Mouse (Mus musculus) gastrocnemius, postnatal 10 days (tissue): ENCODE measurements around the gene Ugt1a9. TPM values are rescaled to one million over a fixed set of nuclear protein-coding genes. Genes with fewer than 3 reads are reported as not detected.
"Not testable (repeated sequence)": the region's sequence is repeated elsewhere in the genome, so short reads cannot be mapped to it uniquely, and the experiment has no call there.

ENCODE experiments used
- DNase-seq: peaks from one replicate; pipeline ENCODE4 v3.0.0; 2021; ENCODE audit warnings: mixed read lengths
- total RNA-seq, 2 experiments: library from RNA; stranded (reverse); gene quantifications; 2 replicates each; pipeline ENCODE4 v1.2.3; 2021

Ugt1a9 gene
- total RNA-seq, 2 experiments from 2014 or later = not detected

DNA sequence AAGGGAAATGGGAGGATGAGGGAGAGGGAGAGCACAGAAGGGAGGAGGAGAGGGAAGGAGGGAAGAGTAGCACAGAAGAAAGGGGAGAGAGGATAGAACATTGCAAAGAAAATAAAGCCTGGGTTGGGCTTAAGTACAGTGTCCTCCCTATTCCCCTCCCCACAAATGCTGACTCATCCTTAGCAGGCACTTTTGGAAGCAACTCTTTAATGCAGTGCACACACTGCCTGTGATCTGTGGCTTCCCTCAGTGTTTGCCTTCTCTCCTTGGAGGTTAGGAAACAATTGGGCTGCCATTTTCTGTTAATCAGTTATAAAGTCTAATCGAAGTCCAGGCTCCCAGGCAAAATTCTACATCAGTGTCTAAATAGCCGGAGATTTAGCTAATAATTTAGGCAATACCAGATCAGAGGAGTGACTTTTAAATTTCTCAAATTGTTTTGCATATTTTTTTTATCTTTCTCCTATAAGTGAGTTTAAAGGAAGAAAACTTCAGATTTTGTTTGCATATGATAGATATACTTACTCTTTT, 38.5 kb downstream of the Ugt1a9 start:
- DNase-seq = not testable (repeated sequence)

DNA sequence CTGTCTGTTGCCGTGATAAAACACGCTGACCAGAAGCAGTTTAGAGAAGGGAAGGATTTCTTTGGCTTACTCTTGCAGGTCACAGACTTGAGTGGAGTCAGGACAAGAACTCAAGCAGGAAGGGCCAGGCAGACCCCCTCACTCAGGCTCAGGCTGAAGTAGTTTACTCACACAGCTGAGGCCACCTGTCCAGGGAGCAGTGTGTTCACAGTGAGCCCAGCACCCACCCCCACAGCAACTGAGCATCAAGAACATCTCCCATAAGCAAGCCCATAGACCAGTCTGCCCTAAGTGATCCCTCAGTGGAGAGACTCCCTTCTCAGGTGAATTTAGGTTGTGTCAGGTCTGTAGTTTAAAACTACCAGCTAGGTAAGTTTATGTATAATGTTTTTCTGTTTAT, 39.0 kb downstream of the Ugt1a9 start:
- not testable (repeated sequence) for DNase-seq

- not testable (repeated sequence) for DNase-seq
These were observed 42.2 kb downstream of the Ugt1a9 start for GRCm38 (mm10) chr1:88112769-88113168.

DNA sequence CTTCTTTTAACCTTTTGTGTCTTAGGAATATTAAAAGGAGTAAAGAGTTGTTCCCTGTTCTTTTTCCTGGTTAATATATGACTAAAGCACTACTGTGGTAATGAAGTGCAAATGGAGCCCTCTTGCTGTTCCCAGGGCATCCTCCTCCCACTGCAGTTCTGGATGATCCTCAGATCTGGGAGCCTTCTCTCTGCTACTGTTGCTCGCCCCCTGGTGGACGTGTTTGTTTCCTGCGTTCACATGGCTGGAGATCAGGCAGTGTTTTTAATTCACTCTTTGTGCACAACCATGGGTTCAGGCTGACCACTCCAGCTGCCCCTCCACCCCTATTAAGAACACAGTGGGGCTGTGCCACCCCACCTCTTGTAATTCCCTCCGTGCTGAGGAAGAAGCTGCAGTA, 50.0 kb downstream of the Ugt1a9 start:
- DNase-seq = not testable (repeated sequence)

DNA sequence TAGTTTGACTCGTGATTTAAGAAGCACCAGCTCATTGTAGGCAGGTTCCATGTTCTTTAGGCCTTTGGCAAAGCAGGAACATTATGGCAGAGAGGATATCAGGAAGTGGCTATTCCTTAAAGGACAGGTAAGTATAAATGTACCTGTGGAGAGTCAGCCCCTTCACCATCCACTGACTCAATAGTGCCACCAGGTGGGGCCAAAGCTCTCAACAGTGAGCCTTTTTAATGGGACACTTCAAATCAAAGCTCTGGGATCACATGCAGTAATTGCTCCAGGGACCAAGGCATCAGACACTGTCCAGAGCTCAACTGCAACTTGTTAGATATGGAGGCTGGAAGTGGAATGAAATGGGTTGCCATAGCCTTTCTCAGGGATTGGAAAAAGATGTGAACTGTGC, 50.9 kb downstream of the Ugt1a9 start:
- not testable (repeated sequence) for DNase-seq

GRCm38 (mm10) chr1:88125827-88126360, 55.3 kb downstream of the Ugt1a9 start:
- DNase-seq = not testable (repeated sequence)

- not testable (repeated sequence) for DNase-seq
These were observed 58.5 kb downstream of the Ugt1a9 start for GRCm38 (mm10) chr1:88129091-88129490.

DNA sequence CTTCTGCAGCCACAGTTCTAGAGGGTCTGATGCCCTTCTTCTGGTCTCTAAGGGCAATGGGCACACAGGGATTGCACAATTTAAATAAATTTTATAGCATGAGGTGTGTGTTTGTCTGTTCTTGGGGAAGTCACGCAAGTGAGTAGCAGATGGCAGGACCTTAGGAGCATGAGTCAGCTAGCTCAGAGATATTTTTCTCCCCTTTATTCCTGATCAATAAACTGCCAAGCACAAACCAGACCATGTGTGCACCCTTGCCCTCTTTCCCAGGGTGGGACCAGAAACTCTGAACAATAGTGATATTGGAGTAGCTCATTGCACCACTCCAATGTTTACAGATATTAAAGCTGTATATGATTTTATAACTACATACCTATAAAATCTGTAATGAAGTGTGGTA, 59.6 kb downstream of the Ugt1a9 start:
- DNase-seq = not testable (repeated sequence)

- DNase-seq = no peak
These were observed 63.4 kb downstream of the Ugt1a9 start for GRCm38 (mm10) chr1:88133908-88134456.

- not testable (repeated sequence) for DNase-seq
These were observed 63.9 kb downstream of the Ugt1a9 start, which contains the start of gene Ugt1a6a for GRCm38 (mm10) chr1:88134457-88135011. Gene Ugt1a6a, plus strand, starts transcription at chr1:88134809.

DNA sequence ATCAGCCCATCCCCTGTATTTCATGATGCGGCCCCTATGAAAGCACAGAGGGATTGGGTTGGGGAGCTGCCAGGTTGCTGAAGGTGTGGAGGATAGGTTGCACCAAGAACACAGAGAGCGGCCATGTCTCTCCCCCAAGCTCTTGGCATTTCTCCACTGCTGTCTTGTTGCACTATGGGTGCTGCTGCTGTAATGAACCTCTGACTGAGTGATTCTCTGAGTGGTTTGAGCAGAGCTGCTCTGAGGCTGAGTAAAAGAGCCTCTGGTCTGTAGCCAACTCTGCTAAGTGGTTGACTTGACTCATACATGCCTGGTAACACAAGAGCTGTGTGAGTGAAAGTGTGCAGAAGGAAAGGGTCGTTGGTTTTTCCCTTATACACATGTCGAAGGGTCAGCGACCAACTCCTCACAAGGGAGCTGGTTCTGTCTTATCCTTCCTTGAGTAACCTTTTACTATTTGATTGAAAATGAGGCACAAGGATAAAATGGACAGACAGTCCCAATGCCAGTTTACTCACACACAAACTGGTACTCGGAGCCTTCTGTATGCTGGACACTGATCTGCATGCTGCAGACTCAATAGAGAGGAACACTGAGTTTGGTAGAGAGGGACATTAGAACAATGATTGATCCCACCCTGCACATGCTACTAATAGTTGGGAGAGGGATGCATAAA, 64.8 kb downstream of the Ugt1a9 start:
- DNase-seq = not testable (repeated sequence)

GRCm38 (mm10) chr1:88136646-88137045, 66.0 kb downstream of the Ugt1a9 start:
- DNase-seq = no peak

DNA sequence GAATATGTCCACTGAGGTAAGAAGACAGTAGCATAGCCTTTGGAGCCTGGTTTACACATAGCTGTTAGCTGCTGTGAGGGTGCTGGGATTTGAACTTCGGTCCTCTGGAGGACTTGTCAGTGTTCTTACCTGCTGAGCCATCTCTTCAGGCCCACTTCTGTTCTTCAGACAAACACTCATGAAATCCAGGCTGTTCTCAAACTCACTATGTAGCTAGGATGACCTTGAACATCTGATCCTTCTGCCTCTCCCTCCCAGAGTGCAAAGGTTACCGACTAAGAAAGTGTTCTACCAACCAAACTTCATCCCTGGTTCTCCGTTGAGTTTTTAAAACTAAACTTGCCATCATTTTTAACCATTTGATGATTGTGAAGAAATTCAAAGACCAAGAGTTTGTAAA, 66.7 kb downstream of the Ugt1a9 start:
- DNase-seq = no peak

- no peak for DNase-seq
These were observed 67.5 kb downstream of the Ugt1a9 start for GRCm38 (mm10) chr1:88138145-88138544.

DNA sequence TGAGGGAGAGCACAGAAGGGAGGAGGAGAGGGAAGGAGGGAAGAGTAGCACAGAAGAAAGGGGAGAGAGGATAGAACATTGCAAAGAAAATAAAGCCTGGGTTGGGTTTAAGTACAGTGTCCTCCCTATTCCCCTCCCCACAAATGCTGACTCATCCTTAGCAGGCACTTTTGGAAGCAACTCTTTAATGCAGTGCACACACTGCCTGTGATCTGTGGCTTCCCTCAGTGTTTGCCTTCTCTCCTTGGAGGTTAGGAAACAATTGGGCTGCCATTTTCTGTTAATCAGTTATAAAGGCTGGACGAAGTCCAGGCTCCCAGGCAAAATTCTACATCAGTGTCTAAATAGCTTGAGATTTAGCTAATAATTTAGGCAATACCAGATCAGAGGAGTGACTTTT, 69.9 kb downstream of the Ugt1a9 start:
- not testable (repeated sequence) for DNase-seq

DNA sequence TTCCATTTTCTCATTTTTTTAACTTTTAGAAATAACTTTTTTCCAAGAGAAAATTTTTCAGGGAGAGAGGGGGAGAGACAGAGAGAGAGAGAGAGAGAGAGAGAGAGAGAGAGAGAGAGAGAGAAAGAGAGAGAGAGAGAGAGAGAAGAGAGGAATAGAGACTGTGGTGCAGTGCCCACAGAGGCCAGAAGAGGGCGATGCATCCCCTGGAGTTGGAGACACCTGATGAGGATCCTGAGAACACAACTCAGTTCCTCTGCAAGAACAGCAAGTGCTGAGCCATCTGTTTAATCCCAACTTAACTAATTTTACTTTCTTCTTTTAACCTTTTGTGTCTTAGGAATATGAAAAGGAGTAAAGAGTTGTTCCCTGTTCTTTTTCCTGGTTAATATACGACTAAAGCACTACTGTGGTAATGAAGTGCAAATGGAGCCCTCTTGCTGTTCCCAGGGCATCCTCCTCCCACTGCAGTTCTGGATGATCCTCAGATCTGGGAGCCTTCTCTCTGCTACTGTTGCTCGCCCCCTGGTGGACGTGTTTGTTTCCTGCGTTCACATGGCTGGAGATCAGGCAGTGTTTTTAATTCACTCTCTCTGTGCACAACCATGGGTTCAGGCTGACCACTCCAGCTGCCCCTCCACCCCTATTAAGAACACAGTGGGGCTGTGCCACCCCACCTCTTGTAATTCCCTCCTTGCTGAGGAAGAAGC, 73.5 kb downstream of the Ugt1a9 start:
- peak; percentile 45 for DNase-seq

- not testable (repeated sequence) for DNase-seq
These were observed 74.7 kb downstream of the Ugt1a9 start for GRCm38 (mm10) chr1:88145278-88145677.

DNA sequence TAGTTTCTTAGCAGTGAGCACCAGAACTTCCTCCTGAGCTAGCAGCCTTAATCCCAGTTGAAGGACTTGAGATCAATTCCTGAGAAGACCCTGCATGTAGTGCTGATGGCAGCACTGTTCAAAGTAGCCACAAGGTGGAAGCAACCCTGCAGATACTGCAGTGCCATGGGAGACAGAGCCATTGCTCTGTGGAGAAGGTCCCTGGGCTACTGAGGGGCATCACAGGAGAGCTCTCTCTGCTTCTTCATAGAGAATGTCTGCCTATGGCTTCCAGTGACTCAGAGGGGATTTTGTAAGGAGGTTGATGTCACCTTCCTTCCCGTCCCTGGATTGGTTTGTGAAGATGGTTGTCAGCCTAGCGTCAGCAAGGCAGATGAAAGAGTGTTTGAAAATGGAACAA, 79.5 kb downstream of the Ugt1a9 start:
- not testable (repeated sequence) for DNase-seq

DNA sequence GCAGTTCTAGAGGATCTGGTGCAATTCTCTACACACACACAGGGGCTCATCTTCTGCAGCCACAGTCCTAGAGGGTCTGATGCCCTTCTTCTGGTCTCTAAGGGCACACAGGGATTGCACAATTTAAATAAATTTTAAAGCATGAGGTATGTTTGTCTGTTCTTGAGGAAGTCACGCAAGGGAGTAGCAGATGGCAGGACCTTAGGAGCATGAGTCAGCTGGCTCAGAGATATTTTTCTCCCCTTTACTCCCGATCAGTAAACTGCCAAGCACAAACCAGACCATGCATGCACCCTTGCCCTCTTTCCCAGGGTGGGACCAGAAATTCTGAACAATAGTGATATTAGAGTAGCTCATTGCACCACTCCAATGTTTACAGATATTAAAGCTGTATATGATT, 87.8 kb downstream of the Ugt1a9 start:
- no peak for DNase-seq

GRCm38 (mm10) chr1:88165711-88166110, 95.1 kb downstream of the Ugt1a9 start, which contains the start of gene Ugt1a5:
Gene Ugt1a5, plus strand, starts transcription at chr1:88166012.
- no peak for DNase-seq

GRCm38 (mm10) chr1:88172190-88172589, 101.6 kb downstream of the Ugt1a9 start:
- DNase-seq = not testable (repeated sequence)

- DNase-seq = no peak
These were observed 109.1 kb downstream of the Ugt1a9 start for GRCm38 (mm10) chr1:88179657-88180056.
